Mouse (Mus musculus) forebrain, embryonic 10.5 days (tissue): ENCODE results near the gene Lrrc1. TPM values are rescaled to one million over a fixed set of nuclear protein-coding genes. Genes with fewer than 3 reads are reported as not detected.
A peak's percentile ranks its signal among the peaks of the same experiment; 100 is the strongest.

Source experiments
- DNase-seq: peaks from one replicate; pipeline ENCODE4 v3.0.0-alpha.2; 2017; ENCODE audit warnings: low spot score; ENCODE audit errors: extremely low spot score
- H3K27ac ChIP-seq: fragments of 300-500 bp; sonication (generic); 2 replicates; pipeline ENCODE4 v1.5.1; 2016; ENCODE audit warnings: mild to moderate bottlenecking
- H3K27me3 ChIP-seq: fragments of 300-500 bp; sonication (generic); 2 replicates; pipeline ENCODE4 v1.6.1; 2016; ENCODE audit warnings: mild to moderate bottlenecking; ENCODE audit not compliant: poor library complexity, severe bottlenecking
- H3K36me3 ChIP-seq: fragments of 300-500 bp; sonication (generic); replicated peaks from 2 replicates; pipeline ENCODE4 v1.6.1; 2016; ENCODE audit warnings: mild to moderate bottlenecking, moderate library complexity
- H3K4me1 ChIP-seq: fragments of 300-500 bp; sonication (generic); 2 replicates; pipeline ENCODE4 v1.6.1; 2016
- H3K4me3 ChIP-seq: fragments of 300-500 bp; sonication (generic); 2 replicates; pipeline ENCODE4 v1.5.1; 2016; ENCODE audit warnings: mild to moderate bottlenecking, moderate library complexity
- H3K9me3 ChIP-seq: fragments of 300-500 bp; sonication (generic); 2 replicates; pipeline ENCODE4 v1.6.1; 2016; ENCODE audit warnings: mild to moderate bottlenecking, moderate library complexity
- WGBS: fragments of 180-500 bp; shearing (Covaris S2); methylation state at CpG from one replicate; pipeline ENCODE4 v1.1.7; 2016; 5-methylcytosine and 5-hydroxymethylcytosine counted together
- polyA plus RNA-seq: library from polyadenylated mRNA; unstranded; fragments of >200 nt; fragmentation: Nextera tagmentation; extraction: Ambion mirVana; gene quantifications from 2 replicates; pipeline ENCODE4 v1.2.1, GENCODE M21; 2016

The Lrrc1 gene
- polyA plus RNA-seq, 1 experiment from 2014 or later, result 15.9 TPM

GRCm38 (mm10) chr9:77537357-77537756, 7.3 kb downstream of the Lrrc1 start:
- 86% methylated on average over 10 of the region's 10 CpGs for whole genome bisulfite sequencing
- Histone ChIP-seq H3K4me3 (no peak overlapping the region), H3K36me3 (peaks cover 6% of the 10 kb centered on the region; the same call in 1 of the 2 replicates), H3K27me3 (peaks cover 11% of the 10 kb centered on the region; the same call in 1 of the 2 replicates), H3K4me1 (peaks cover 69% of the 10 kb centered on the region), H3K27ac (0 out of 2 replicates have a peak overlapping the region, but pooled peaks have one; percentile 11), H3K9me3 (no peaks in the 10 kb centered on the region)
- DNase-seq, result no peak

- DNase-seq, result no peak
- no peaks in the 10 kb centered on the region for H3K9me3 ChIP-seq
- H3K4me1 ChIP-seq, result peaks cover 64% of the 10 kb centered on the region
- H3K36me3 ChIP-seq, result peaks cover 6% of the 10 kb centered on the region; the same call in 1 of the 2 replicates
- H3K27me3 ChIP-seq, result peaks cover 11% of the 10 kb centered on the region; the same call in 1 of the 2 replicates
- no peak overlapping the region for H3K4me3 ChIP-seq
- no peak overlapping the region for H3K27ac ChIP-seq
- 75% methylated on average over 7 of the region's 7 CpGs for WGBS
Measured at GRCm38 (mm10) chr9:77536832-77537231, 7.8 kb downstream of the Lrrc1 start.

GRCm38 (mm10) chr9:77536286-77536685, 8.4 kb downstream of the Lrrc1 start:
- Histone ChIP-seq H3K4me3 (no peak overlapping the region), H3K27me3 (peaks cover 11% of the 10 kb centered on the region; the same call in 1 of the 2 replicates), H3K27ac (no peak overlapping the region), H3K9me3 (no peaks in the 10 kb centered on the region), H3K36me3 (0 out of 2 replicates have a peak, but pooled peaks cover 5% of the 10 kb centered on the region), H3K4me1 (peaks cover 59% of the 10 kb centered on the region)
- no peak for DNase-seq
- WGBS, result 78% methylated on average over 6 of the region's 6 CpGs

- H3K4me1 ChIP-seq, result peaks cover 59% of the 10 kb centered on the region
- DNase-seq, result no peak
- WGBS, result 20% methylated on average over 17 of the region's 17 CpGs
- H3K9me3 ChIP-seq, result no peaks in the 10 kb centered on the region
- no peaks in the 10 kb centered on the region for H3K36me3 ChIP-seq
- 0 out of 2 replicates have a peak overlapping the region, but pooled peaks have one; percentile 2 for H3K27ac ChIP-seq
- no peak overlapping the region for H3K4me3 ChIP-seq
- peaks cover 11% of the 10 kb centered on the region; the same call in 1 of the 2 replicates for H3K27me3 ChIP-seq
Measured at GRCm38 (mm10) chr9:77535021-77535744, 9.5 kb downstream of the Lrrc1 start.

DNA sequence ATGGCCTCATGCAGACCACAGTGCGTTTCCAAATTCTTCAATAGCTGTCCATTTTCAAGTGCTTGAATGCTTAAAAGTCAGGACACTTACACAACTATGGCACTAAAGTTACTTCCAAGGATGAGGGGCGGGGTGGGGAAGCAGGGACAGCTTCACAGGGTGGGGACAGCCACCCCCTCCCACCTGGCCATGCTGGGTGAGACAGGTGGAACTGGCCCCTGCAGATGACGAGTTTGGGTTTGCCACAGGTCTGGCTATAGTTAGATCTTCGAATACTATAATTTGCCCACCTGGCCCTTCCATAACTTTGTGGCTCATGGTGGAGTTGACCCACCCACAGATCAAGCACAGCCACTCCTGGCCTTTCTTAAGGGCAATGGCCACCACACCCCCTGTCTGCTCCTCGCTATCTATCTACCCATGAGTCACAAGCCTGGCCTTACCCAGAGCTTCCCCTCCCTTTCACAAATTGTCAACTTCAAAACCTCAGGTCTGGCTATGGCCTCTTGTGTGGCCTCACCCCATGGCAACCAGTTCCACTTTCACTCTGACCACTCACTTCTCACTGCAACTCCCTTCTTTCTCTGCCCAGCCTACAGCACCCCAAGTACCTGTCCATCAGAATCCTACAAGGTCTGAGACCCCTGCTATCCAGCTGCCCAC, 16.2 kb downstream of the Lrrc1 start:
- peaks cover 64% of the 10 kb centered on the region for H3K4me1 ChIP-seq
- H3K27me3 ChIP-seq, result no peaks in the 10 kb centered on the region
- no peak overlapping the region for H3K4me3 ChIP-seq
- WGBS, result 79% methylated on average over 5 of the region's 5 CpGs
- no peaks in the 10 kb centered on the region for H3K9me3 ChIP-seq
- H3K36me3 ChIP-seq, result no peaks in the 10 kb centered on the region
- H3K27ac ChIP-seq, result no peak overlapping the region
- no peak for DNase-seq

DNA sequence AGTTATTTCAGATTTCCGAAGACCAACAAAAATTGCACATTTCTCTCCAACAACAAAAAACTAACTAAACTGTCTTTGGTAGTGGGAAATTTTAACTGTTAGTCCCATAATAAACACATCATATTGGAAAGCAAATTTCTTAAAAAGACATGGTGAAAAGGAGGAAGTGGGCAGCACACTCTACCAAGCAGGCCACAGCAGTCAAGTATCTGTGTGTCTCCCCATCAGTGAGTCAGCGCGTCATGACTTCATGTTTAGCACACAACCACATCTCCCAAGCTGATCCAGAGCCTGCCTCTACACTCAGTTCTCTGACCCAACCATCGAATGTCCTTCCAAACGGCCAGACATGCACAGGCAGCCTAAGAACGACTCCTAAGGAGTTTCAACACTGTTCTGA, 17.5 kb downstream of the Lrrc1 start:
- no peak overlapping the region for H3K4me3 ChIP-seq
- 74% methylated on average over 6 of the region's 6 CpGs for WGBS
- H3K9me3 ChIP-seq, result no peaks in the 10 kb centered on the region
- DNase-seq, result no peak
- no peaks in the 10 kb centered on the region for H3K36me3 ChIP-seq
- H3K4me1 ChIP-seq, result peaks cover 59% of the 10 kb centered on the region
- H3K27me3 ChIP-seq, result no peaks in the 10 kb centered on the region
- H3K27ac ChIP-seq, result 0 out of 2 replicates have a peak overlapping the region, but pooled peaks have one; percentile 21

DNA sequence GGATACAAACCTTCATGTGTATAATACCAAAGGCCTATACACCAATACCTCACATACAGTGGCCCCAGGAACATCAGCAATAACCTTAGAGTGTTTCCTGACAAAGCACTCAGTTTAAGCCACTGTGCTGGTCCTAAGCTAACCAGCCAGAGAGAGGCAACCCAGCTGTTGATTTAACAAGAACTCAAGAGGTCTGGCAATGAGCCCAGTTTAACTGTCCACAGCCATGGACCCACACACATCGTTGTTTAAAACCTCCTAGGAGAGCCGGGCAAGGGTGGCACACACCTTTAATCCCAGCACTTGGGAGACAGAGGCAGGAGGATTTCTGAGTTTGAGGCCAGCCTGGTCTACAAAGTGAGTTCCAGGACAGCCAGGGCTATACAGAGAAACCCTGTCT, 18.0 kb downstream of the Lrrc1 start:
- Histone ChIP-seq H3K27ac (no peak overlapping the region), H3K27me3 (no peaks in the 10 kb centered on the region), H3K36me3 (no peaks in the 10 kb centered on the region), H3K9me3 (no peaks in the 10 kb centered on the region), H3K4me1 (peaks cover 59% of the 10 kb centered on the region), H3K4me3 (no peak overlapping the region)
- WGBS, result 86% methylated on average over 2 of the region's 2 CpGs
- DNase-seq, result no peak

- no peak overlapping the region for H3K4me3 ChIP-seq
- no peak for DNase-seq
- no peaks in the 10 kb centered on the region for H3K27me3 ChIP-seq
- H3K9me3 ChIP-seq, result peaks cover 6% of the 10 kb centered on the region; the same call in 1 of the 2 replicates
- WGBS, result 86% methylated on average over 16 of the region's 16 CpGs
- no peak overlapping the region; the same call in 1 of the 2 replicates for H3K27ac ChIP-seq
- H3K4me1 ChIP-seq, result peaks cover 54% of the 10 kb centered on the region
- H3K36me3 ChIP-seq, result peaks cover 4% of the 10 kb centered on the region; the same call in 1 of the 2 replicates
Measured at GRCm38 (mm10) chr9:77525595-77526295, 18.9 kb downstream of the Lrrc1 start.

DNA sequence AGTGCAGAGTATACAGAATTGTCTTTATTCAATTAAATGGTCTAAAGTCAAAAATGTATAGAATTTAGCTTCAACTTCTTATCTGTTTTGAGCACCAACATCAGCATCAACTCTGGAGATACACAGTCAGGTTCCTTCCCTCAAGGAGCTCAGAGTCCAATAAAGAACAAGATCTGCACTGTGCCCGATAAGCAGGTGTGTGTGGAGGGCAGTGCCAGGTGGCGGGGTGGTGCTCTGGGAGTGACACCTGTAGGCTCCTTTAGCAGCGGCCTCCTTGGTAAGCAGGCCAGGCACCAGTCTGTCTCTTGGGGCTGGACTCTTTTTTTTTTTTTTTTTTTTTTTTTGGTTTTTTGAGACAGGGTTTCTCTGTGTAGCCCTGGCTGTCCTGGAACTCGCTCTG, 20.9 kb downstream of the Lrrc1 start:
- Histone ChIP-seq H3K4me1 (peaks cover 40% of the 10 kb centered on the region), H3K9me3 (peaks cover 9% of the 10 kb centered on the region; the same call in 1 of the 2 replicates), H3K36me3 (peaks cover 11% of the 10 kb centered on the region; the same call in 1 of the 2 replicates), H3K27ac (no peak overlapping the region), H3K27me3 (no peaks in the 10 kb centered on the region), H3K4me3 (no peak overlapping the region)
- no peak for DNase-seq
- WGBS, result 93% methylated on average over 4 of the region's 4 CpGs

GRCm38 (mm10) chr9:77522476-77522875, 22.2 kb downstream of the Lrrc1 start:
- Histone ChIP-seq H3K27ac (no peak overlapping the region), H3K27me3 (no peaks in the 10 kb centered on the region), H3K4me1 (peaks cover 33% of the 10 kb centered on the region), H3K36me3 (peaks cover 11% of the 10 kb centered on the region; the same call in 1 of the 2 replicates), H3K4me3 (no peak overlapping the region), H3K9me3 (peaks cover 9% of the 10 kb centered on the region; the same call in 1 of the 2 replicates)
- WGBS, result 97% methylated on average over 3 of the region's 3 CpGs
- no peak for DNase-seq

GRCm38 (mm10) chr9:77519198-77519597, 25.5 kb downstream of the Lrrc1 start:
- Histone ChIP-seq H3K4me3 (no peak overlapping the region), H3K27me3 (no peaks in the 10 kb centered on the region), H3K9me3 (peaks cover 9% of the 10 kb centered on the region; the same call in 1 of the 2 replicates), H3K36me3 (peaks cover 11% of the 10 kb centered on the region; the same call in 1 of the 2 replicates), H3K27ac (no peak overlapping the region), H3K4me1 (peaks cover 24% of the 10 kb centered on the region)
- WGBS, result 91% methylated on average over 2 of the region's 2 CpGs
- DNase-seq, result no peak

GRCm38 (mm10) chr9:77516782-77517364, 27.8 kb downstream of the Lrrc1 start:
- Histone ChIP-seq H3K27me3 (no peaks in the 10 kb centered on the region), H3K27ac (no peak overlapping the region), H3K9me3 (peaks cover 9% of the 10 kb centered on the region; the same call in 1 of the 2 replicates), H3K4me3 (no peak overlapping the region), H3K4me1 (peaks cover 47% of the 10 kb centered on the region), H3K36me3 (peaks cover 11% of the 10 kb centered on the region; the same call in 1 of the 2 replicates)
- DNase-seq, result no peak
- 89% methylated on average over 7 of the region's 7 CpGs for WGBS
